Mouse (Mus musculus) gastrocnemius, adult 2 months (tissue): ENCODE results near the gene Per3. TPM values are rescaled to one million over a fixed set of nuclear protein-coding genes. Genes with fewer than 3 reads are reported as not detected.

Experiments
- DNase-seq: peaks from one replicate; pipeline ENCODE4 v3.0.0; 2022
- H3K27ac ChIP-seq: fragments of 200-600 bp; 2 replicates; pipeline ENCODE4 v1.8.1; 2022; ENCODE audit warnings: mild to moderate bottlenecking
- H3K4me3 ChIP-seq: fragments of 200-600 bp; 2 replicates; pipeline ENCODE4 v1.8.1; 2022; ENCODE audit warnings: mild to moderate bottlenecking, moderate library complexity
- CTCF ChIP-seq: fragments of 200-600 bp; IDR thresholded peaks from 2 replicates; pipeline ENCODE4 v1.8.1; 2022; ENCODE audit warnings: antibody characterized with exemption, mild to moderate bottlenecking, moderate library complexity
- intact Hi-C: fragments of 180-260 bp; cut with DNase I; formaldehyde crosslinking; loops from one replicate; pipeline ENCODE4 v1.15.1; 2025
- total RNA-seq, 2 experiments: library from RNA; stranded (reverse); gene quantifications; 2 replicates each; pipeline ENCODE4 v1.2.3; 2021

The Per3 gene
- total RNA-seq, 2 experiments from 2014 or later: 3.6 to 9.3 TPM

DNA sequence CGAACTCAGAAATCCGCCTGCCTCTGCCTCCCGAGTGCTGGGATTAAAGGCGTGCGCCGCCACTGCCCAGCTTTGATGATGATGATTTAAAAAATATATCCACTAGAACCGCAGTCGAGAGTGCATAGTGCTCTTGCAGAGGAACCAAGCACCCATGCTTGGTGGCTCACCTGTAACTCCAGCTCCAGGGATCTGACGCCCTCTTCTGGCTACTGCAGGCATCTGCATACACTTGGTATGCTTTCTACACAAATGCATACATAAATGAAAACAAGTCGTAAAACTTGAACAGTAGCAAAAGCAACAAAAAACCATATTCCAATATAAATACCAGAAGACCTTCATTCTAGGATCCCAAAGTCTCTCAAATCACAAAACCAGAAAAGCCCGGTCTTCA, 78.9 kb downstream of the Per3 start:
- TF ChIP-seq CTCF: no peak
- intact Hi-C loops: no loop called here
- DNase-seq: no peak
- no peak overlapping the region for H3K4me3 ChIP-seq
- H3K27ac ChIP-seq: no peak overlapping the region

DNA sequence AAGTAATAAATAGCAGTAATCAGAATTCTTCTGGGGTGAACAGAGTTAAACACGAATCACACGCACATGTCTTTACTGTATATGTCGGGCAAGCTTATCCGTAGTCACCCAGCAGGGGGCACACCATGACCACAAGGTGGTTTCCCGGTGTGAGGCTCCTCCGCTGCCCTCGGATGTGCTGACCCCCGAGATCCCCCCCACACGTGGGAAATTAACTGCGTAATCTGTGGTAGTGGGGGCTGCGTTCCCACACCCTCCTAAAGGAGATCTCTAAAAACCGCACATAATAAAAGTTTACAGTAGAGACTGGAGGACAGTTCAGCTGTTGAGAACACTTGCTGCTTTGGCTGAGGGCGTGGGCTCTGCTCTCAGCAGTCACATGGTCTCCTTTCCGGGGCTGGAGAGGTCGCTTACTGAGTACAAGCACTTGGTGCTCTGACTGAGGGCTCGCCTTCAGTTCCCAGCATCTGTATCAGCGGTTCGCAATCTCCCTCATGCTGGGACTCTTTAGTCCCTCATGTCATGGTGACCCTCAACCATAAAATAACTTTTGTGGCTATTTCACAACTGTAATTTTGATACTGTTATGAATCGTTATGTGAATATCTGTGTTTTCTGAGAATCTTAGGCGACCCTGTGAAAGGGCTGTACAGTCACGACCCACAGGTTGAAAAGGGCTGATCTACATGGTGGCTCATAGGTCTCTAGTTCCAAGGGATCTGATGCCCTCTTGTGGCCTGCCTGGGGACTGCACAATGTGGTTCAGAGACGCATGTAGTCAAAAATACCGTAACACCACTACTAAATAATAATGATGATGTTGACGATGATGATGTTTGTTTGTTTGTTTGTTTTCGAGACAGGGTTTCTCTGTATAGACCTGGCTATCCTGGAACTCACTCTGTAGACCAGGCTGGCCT, 79.6 kb downstream of the Per3 start:
- H3K4me3 ChIP-seq: peak overlapping the region; percentile 44

GRCm38 (mm10) chr4:150963711-150964110, 80.8 kb downstream of the Per3 start:
- peak; percentile 61 for DNase-seq
- no peak overlapping the region for H3K27ac ChIP-seq
- TF ChIP-seq CTCF: no peak
- intact Hi-C loops: no loop called here
- H3K4me3 ChIP-seq: no peak overlapping the region

More for the DNA sequence above, 79.6 kb downstream of the Per3 start:
- 0 out of 2 replicates have a peak overlapping the region, but pooled peaks have one; percentile 13 for H3K27ac ChIP-seq
- TF ChIP-seq CTCF: peak; percentile 81
- peak; percentile 87 for DNase-seq
- intact Hi-C loops: no loop called here

- H3K4me3 ChIP-seq: no peak overlapping the region
- no peak for TF ChIP-seq CTCF
- no peak for DNase-seq
- intact Hi-C loops: no loop called here
- no peak overlapping the region for H3K27ac ChIP-seq
Observed at GRCm38 (mm10) chr4:150962231-150962630, 82.2 kb downstream of the Per3 start.

DNA sequence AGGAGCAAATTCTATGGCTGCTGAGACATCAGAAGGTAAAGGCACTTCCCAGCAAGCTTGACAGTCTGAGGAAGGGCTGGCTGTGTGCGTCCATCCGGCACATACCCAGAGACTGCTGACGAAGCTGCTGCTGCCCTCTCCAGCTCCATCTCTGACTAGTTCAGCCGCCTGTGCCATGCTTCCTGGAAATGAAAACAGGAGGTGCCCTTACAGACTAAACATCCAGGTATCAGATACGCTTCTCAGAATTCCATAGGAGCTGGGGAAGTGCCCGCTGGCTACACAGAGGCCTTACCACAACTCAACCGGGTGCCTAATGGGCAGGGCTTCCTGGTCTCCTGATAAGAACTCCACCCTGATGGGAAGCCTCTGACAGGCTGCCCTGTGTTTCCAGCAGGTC, 85.9 kb downstream of the Per3 start:
- Histone ChIP-seq H3K4me3 (no peak overlapping the region), H3K27ac (peak overlapping the region; percentile 65)
- DNase-seq: peak; percentile 58
- intact Hi-C loops: no loop called here
- no peak for TF ChIP-seq CTCF

DNA sequence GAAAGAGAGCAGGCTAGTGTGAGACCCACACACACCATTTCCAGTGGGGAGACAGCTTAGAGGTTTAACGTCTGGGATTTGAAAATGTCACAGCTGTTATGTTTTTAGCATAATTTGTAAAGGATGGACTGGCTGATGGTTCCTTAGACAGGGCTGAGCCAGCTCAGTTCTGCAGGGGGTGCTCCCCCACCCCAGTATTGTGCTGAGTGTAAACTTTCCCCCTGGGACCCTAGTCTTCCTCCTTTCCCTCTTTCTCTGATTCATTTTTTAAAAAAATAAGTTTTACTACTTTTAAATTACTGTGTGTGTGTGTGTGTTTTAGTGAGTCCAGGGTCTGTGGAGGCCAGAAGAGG, 87.4 kb downstream of the Per3 start:
- TF ChIP-seq CTCF: no peak
- H3K4me3 ChIP-seq: no peak overlapping the region
- intact Hi-C loops: no loop called here
- no peak overlapping the region for H3K27ac ChIP-seq
- no peak for DNase-seq

DNA sequence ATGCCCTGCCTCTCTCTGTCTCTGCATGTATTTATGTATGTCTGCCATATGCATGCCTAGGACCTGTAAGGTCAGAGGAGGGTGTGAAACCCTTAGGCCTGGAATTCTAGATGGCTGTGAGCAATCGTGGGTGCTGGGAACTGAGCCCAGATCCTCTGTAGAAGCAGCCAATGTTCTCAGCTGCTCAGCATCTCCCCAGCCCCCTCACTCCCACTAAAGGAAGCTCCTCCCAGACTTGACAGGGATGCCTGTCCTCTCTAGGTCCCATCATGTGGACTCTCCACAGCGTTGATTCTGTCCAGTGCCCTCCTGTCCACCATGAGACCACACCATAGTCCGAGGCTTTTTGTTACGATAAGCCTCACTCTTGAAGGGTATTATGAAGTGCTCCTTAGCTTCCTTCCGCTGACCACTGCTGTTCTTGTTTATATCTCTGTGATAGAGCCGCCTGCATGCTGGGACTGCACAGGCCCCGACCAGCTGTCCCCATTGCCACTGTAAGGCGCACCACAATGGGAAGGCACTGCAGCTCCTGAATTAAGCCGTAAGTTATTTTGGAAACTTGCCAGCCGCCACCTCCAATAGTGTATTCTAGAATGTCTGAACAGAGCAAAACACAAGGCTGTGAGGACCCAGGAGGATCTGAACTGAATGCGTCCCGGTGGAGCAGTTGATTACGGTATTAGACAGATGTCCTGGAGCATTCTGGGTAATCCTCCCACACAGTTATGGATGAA, 87.9 kb downstream of the Per3 start:
- intact Hi-C loops: no loop called here
- no peak for TF ChIP-seq CTCF
- no peak for DNase-seq
- no peak overlapping the region for H3K4me3 ChIP-seq
- no peak overlapping the region for H3K27ac ChIP-seq

Other genes with a start within 250 kb of the Per3 start
- 10 to 100 TPM; 20.7 to 50.5 TPM for gene Errfi1, start 190.7 kb downstream of the Per3 start, total RNA-seq
- gene Park7, start 130.2 kb downstream of the Per3 start, total RNA-seq: 100 to 1,000 TPM; 579 to 815 TPM
- gene Tnfrsf9, start 130.1 kb downstream of the Per3 start, total RNA-seq: under 1 TPM in 1 of 2 experiments, not detected in 1; 0.20 TPM
- gene Uts2, start 47.6 kb downstream of the Per3 start, total RNA-seq: not detected
- 10 to 100 TPM; 53.8 to 56.3 TPM for gene Vamp3, start 13.3 kb upstream of the Per3 start, total RNA-seq
- not detected for gene Gm13090, start 44.9 kb upstream of the Per3 start, total RNA-seq